Mouse (Mus musculus): ENCODE results near the gene Safb.

DNA sequence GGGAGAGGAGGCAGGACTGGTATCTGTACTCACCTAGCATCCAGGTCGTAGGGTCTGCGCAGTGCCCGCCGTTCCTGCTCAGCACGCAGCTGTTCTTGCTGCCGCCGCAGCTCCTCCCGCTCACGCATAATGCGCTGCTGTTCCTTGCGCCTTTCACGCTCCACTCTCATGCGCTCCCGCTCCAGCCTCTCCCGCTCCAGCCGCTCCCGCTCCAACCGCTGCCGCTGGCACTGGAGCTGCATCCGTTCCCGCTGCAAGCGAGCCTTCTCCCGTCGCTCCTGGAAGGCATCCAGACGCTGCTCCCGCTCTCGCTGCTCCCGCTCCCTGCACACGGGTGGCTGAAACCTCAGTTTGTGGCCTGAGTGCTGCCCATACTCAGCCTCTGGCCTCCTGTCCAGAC is 18.3 kb upstream of the Safb start:
- no peak for TF ChIP-seq CTCF (IDR thresholded peaks at IDR 0.05; ENCODE audit: insufficient read depth, low read depth, low read length)
- no peak for TF ChIP-seq POLR2A (IDR thresholded peaks at IDR 0.05; ENCODE audit: insufficient read depth, low read depth, low read length)
